Mouse (Mus musculus) liver, adult 2 months (tissue): ENCODE measurements around the gene Sema3g.

Source experiments
- CTCF ChIP-seq: fragments of 200-500 bp; IDR thresholded peaks from 2 replicates; pipeline ENCODE4 v1.5.1; 2011; ENCODE audit warnings: low read depth, low read length, control low read depth
- POLR2A ChIP-seq: fragments of 200-500 bp; IDR thresholded peaks from 2 replicates; pipeline ENCODE4 v1.6.1; 2011; ENCODE audit warnings: low read length, control low read depth; ENCODE audit not compliant: insufficient read depth; ENCODE audit errors: extremely low read depth

GRCm38 (mm10) chr14:31169508-31169907 lies 48.2 kb upstream of the Sema3g start:
- TF ChIP-seq POLR2A (no peak), CTCF (no peak)
